Mouse (Mus musculus) thymus, adult 2 months (tissue): ENCODE results near the gene Sema4b. TPM values are rescaled to one million over a fixed set of nuclear protein-coding genes. Genes with fewer than 3 reads are reported as not detected.

Experiments
- DNase-seq: peaks from one replicate; pipeline ENCODE4 v3.0.0; 2021
- H3K27ac ChIP-seq: fragments of 200-500 bp; 2 replicates; pipeline ENCODE4 v1.5.1; 2012; ENCODE audit warnings: low read length, control low read depth; ENCODE audit not compliant: control insufficient read depth, insufficient read depth
- H3K27me3 ChIP-seq: fragments of 200-500 bp; 2 replicates; pipeline ENCODE4 v1.6.1; 2012; ENCODE audit warnings: mild to moderate bottlenecking, low read length, moderate library complexity, mixed read lengths; ENCODE audit not compliant: control insufficient read depth, insufficient read depth
- H3K36me3 ChIP-seq: fragments of 200-500 bp; 2 replicates; pipeline ENCODE4 v1.6.1; 2012; ENCODE audit warnings: mild to moderate bottlenecking, low read length, moderate library complexity; ENCODE audit not compliant: control insufficient read depth, insufficient read depth
- H3K4me1 ChIP-seq: fragments of 200-500 bp; replicated peaks from 2 replicates; pipeline ENCODE4 v1.6.1; 2012; ENCODE audit warnings: low read length; ENCODE audit not compliant: control insufficient read depth, insufficient read depth
- H3K4me3 ChIP-seq: fragments of 200-500 bp; 2 replicates; pipeline ENCODE4 v1.5.1; 2012; ENCODE audit warnings: mild to moderate bottlenecking, low read length, control low read depth, moderate library complexity; ENCODE audit not compliant: control insufficient read depth, insufficient read depth
- CTCF ChIP-seq: fragments of 200-500 bp; IDR thresholded peaks from 2 replicates; pipeline ENCODE4 v1.5.1; 2012; ENCODE audit warnings: mild to moderate bottlenecking, control low read depth, low read length, moderate library complexity, borderline replicate concordance; ENCODE audit not compliant: control insufficient read depth, poor library complexity, insufficient read depth; ENCODE audit errors: extremely low read depth
- POLR2A ChIP-seq: fragments of 200-500 bp; IDR thresholded peaks from 2 replicates; pipeline ENCODE4 v1.6.1; 2012; ENCODE audit warnings: mild to moderate bottlenecking, low read length, control low read depth, moderate library complexity; ENCODE audit not compliant: control insufficient read depth, poor library complexity, insufficient read depth; ENCODE audit errors: extremely low read depth
- WGBS: fragments of 180-500 bp; shearing (Covaris S2); methylation state at CpG from one replicate; pipeline ENCODE4 v1.1.7; 2018; 5-methylcytosine and 5-hydroxymethylcytosine counted together
- polyA plus RNA-seq: library from polyadenylated mRNA; depleted of rRNA; stranded (reverse); fragments of >200 nt; gene quantifications from 2 replicates; pipeline ENCODE4 v1.2.3, GENCODE M21; 2012

Gene Sema4b
- polyA plus RNA-seq, 1 experiment, result 37.4 TPM

DNA sequence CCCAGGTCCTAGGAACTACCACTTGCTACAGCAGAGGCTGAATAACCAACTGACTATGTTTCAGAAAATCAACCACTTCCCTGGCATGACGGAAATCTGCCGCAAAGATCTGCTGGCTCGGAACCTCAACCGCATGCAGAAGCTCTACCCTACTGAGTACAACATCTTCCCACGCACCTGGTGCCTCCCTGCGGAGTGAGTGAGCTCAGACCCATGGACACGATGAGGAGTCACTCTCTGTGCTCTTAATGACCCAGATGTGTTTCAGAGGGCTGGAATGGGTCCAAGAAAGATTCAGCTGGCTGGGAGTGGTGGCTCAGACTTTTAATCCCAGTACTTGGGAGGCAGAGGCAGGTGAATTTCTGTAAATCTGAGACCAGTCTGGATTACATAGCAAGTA, 65.8 kb downstream of the Sema4b start:
- Histone ChIP-seq H3K36me3 (no peaks in the 10 kb centered on the region), H3K4me1 (peaks cover 10% of the 10 kb centered on the region), H3K4me3 (no peak overlapping the region), H3K27me3 (no peaks in the 10 kb centered on the region), H3K27ac (no peak overlapping the region)
- 85% methylated on average over 7 of the region's 7 CpGs for WGBS
- no peak for DNase-seq
- TF ChIP-seq POLR2A (no peak), CTCF (no peak)

DNA sequence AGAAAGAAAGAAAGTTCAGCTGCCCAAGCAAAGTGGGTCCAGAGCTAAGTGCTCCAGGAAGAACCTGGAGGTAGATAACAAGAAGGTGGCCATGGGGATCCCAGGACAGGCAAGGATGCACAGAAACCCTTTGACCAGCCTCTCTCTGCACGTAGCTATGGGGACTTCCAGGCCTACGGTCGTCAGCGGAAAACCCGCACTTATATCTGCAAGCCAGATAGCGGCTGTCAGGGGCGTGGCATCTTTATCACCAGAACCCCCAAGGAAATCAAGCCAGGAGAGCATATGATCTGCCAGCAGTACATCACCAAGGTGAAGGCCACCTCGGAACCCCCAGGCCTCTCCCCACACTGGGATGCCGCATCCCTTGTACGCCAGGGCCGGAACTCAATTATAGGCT, 66.2 kb downstream of the Sema4b start:
- Histone ChIP-seq H3K4me1 (peaks cover 10% of the 10 kb centered on the region), H3K4me3 (no peak overlapping the region), H3K27ac (no peak overlapping the region), H3K36me3 (no peaks in the 10 kb centered on the region), H3K27me3 (no peaks in the 10 kb centered on the region)
- WGBS, result 94% methylated on average over 11 of the region's 11 CpGs
- DNase-seq, result no peak
- TF ChIP-seq CTCF (no peak), POLR2A (no peak)

DNA sequence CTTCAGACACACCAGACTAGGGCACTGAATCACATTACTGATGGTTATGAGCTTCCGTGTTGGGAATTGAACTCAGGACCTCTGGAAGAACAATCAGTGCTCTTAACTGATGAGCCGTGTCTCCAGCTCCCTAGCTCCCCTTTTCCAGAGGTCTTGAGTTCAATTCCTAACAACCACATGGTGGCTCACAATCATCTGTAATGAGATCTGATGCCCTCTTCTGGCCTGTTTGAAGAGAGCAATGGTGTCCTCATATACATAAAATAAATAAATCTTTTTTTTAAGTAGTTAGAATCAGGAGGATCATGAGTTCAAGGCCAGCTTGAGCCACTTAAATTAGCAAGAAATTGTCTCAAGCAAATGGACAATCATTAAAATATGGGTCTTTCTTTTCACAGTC, 69.3 kb downstream of the Sema4b start:
- 83% methylated on average over 2 of the region's 2 CpGs for WGBS

DNA sequence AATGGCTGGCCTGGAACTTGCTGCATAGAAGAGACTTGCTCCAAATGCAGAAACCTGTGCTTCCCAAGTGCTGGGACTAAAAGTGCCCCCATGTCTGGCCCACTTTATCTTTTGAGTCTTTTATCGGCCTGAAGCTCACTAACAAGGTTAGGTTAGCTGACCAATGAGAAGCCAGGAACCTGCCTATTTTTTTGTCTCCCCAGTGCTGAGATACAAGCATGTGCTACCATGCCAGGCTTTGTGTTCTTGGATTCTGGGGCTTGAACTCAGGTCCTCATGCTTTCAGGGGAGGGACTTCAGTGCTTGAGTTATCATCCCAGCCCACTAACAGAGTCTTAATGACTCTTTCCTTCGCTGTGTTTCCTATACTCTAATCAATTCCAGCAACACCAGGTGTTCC, 71.1 kb downstream of the Sema4b start:
- TF ChIP-seq CTCF, result no peak
- no peak for TF ChIP-seq POLR2A
- DNase-seq, result no peak
- Histone ChIP-seq H3K27ac (no peak overlapping the region), H3K4me1 (peaks cover 18% of the 10 kb centered on the region), H3K4me3 (no peak overlapping the region), H3K36me3 (no peaks in the 10 kb centered on the region), H3K27me3 (no peaks in the 10 kb centered on the region)
- WGBS, result 91% methylated on average over 2 of the region's 2 CpGs

More for the DNA sequence above, 69.3 kb downstream of the Sema4b start:
- Histone ChIP-seq H3K4me3 (no peak overlapping the region), H3K27ac (no peak overlapping the region), H3K4me1 (peaks cover 14% of the 10 kb centered on the region), H3K36me3 (no peaks in the 10 kb centered on the region), H3K27me3 (no peaks in the 10 kb centered on the region)
- no peak for DNase-seq
- TF ChIP-seq CTCF (no peak), POLR2A (no peak)

DNA sequence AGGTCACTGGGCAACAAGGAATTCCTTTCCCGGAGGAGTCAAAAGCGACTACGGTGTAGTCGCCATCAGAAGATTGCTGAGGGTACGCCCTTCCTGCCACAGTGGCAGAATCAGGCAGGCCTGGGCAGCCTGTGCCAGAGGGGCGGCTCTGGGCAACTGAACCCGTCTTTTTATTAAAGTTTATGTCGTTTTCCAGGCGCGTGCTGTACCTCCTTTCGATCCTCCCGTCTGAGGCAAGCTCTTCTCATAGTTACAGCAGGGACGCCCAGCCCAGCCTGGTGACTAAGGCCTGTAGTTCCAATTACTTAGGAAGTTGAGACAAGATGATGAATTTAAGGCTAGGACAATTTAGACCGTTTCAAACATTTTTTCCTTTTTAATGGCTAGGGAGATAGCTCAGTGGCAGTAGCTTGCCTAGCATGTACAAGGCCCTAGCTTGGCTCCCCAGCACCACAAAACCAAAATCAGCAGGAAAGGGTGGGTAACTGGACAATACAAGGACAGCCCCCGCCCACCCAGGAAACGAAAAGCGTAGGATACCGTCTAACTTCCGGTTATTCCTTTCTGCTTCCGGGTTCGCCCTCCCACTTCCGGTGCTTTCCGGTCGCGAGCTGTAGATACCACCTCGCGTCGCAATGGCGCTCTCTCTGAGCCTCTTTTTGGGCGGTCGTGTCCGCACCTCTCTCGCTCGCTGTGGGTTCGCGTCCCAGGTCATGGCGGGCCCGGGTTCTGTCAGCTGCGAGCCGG, 74.2 kb downstream of the Sema4b start, which contains the start of gene Ngrn:
Gene Ngrn (plus strand): TSS at position 591 of the 747 bp plus-strand sequence.
- Histone ChIP-seq H3K36me3 (peaks cover 18% of the 10 kb centered on the region), H3K27me3 (no peaks in the 10 kb centered on the region), H3K4me3 (peak within 1 kb of the TSS; percentile 77), H3K4me1 (0 out of 2 replicates have a peak, but pooled peaks cover 8% of the 10 kb centered on the region), H3K27ac (peak within 1 kb of the TSS; percentile 40; the same call in 1 of the 2 replicates)
- peak; percentile 83 for DNase-seq
- no peak for TF ChIP-seq CTCF
- TF ChIP-seq POLR2A, result peak; percentile 87; the same call in 1 of the 2 replicates
- 30% methylated on average over 40 of the region's 40 CpGs for WGBS

DNA sequence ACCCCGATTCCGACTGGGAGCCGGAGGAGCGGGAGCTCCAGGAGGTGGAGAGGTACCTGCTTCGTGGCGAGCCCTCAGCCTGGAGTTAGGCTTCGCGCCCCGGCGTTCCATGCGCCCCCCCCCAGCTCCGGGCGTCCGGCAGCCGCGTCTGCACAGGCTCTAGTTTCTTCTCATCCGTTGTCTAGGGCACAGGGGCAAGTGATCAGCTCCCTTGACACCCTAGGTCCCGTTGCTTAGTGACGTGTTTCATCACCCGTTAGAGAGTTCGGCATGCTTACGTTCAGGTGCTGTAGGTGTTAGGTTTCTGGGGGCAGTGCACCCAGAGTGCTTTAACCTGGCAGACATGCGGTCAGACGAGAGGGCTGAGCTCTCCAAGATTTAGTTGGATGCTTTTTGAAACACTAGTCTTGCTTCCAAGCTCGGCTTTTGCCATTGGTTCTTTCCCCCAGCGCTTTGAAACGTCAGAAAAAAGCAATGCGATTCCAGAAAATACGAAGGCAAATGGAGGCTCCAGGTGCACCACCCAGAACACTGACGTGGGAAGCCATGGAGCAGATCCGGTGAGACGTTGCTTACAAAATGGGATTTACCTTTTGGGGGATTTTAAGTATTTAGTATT, 74.8 kb downstream of the Sema4b start:
- 1% methylated on average over 32 of the region's 32 CpGs for WGBS
- Histone ChIP-seq H3K36me3 (peaks cover 24% of the 10 kb centered on the region), H3K27ac (no peak overlapping the region), H3K4me1 (0 out of 2 replicates have a peak, but pooled peaks cover 8% of the 10 kb centered on the region), H3K27me3 (no peaks in the 10 kb centered on the region), H3K4me3 (peak overlapping the region; percentile 77)
- no peak for DNase-seq
- TF ChIP-seq CTCF, result no peak; the same call in 1 of the 2 replicates
- TF ChIP-seq POLR2A, result no peak; the same call in 1 of the 2 replicates

DNA sequence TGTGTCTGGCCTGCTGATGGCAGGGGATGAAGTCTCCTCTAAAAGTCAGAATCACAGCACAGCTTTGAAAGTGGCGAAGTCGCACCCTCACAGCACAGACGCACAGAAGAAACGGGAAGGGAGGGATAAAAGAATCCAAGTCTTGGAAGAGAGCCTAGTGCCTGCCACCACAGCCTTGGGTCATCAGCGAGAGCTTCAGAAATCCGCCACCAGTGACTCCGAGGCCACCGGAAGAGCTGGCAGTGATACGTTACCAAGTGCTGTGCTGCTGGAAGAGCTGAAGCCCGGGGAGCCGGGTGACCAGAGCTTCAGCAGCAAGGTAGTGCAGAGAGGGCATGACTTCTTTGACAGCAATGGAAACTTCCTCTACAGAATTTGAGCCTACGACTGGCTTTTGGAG, 78.0 kb downstream of the Sema4b start:
- no peak for TF ChIP-seq POLR2A
- no peak for TF ChIP-seq CTCF
- 96% methylated on average over 12 of the region's 12 CpGs for WGBS
- Histone ChIP-seq H3K27ac (no peak overlapping the region), H3K4me1 (peaks cover 11% of the 10 kb centered on the region), H3K27me3 (no peaks in the 10 kb centered on the region), H3K36me3 (peaks cover 24% of the 10 kb centered on the region), H3K4me3 (no peak overlapping the region)
- DNase-seq, result no peak
